16 mouse cellular contexts compared by ENCODE assay signal in the genomic region with DNA sequence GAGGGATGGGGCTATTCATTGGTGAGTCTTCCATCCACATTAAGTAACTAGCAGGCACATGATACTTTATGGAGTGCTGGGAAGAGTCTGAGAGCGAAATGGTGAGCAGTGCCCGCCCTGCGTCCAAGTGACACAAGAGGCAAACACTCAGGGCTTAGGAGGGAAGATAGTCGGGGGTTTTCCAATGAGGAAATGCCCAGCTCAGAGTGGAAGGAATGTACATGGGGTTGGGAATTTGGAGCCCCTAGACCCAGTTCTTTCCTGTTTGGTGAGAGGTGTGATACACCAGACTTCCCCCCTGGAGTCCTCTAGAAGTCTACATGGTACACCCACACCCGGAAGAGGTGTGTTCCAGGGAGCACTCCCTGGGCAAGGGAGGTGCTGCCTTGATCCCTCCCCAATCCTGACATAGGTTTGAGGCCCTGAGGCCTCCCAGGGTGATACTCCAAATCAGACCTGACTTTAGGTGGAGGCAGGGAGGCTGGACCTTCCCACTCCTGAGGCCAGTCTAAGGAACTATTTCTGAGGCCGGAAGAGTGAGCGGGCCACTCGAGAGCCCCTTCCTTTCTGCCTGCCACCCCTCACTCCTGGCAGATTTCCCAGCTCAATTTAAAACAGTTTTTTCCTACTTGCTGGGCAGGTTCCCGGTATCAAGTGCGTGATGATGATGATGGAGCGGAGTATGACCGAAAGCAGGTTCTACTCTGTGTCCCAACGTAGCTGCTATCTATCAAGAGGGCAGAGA. TPM values are rescaled to one million over a fixed set of nuclear protein-coding genes. Genes with fewer than 3 reads are reported as not detected.
A peak's percentile ranks its signal among the peaks of the same experiment; 100 is the strongest.
DNase-seq lines count a peak whose midpoint lies in the region; ATAC-seq and TF ChIP-seq lines count a peak whose summit lies in the region.
"Had no signal": no experiment of that assay in that cellular context is flagged by ENCODE, and none has a peak within 500 bp of the region (broad histone marks: within the 10 kb centered on the region; RNA-seq: fewer than 3 reads in every experiment).

No protein-coding gene starts in this region.

- no peak overlapping the region for H3K27ac ChIP-seq in forebrain, embryonic 14.5 days (ENCODE audit: low read depth, low read length)
- no peak overlapping the region for H3K27ac ChIP-seq in forebrain, embryonic 11.5 days (ENCODE audit: low read depth, low read length)
- H3K27ac ChIP-seq in liver, adult 2 months (replicated peaks; ENCODE audit: insufficient read depth, low read depth, low read length): peak overlapping the region; percentile 99
- no peak overlapping the region for H3K27ac ChIP-seq in embryonic facial prominence, embryonic 10.5 days (replicated peaks)
- peak overlapping the region; percentile 68 for H3K27ac ChIP-seq in limb, embryonic 15.5 days
- H3K27ac ChIP-seq: hindbrain, embryonic 15.5 days; layer of hippocampus, adult 2 months; midbrain, embryonic 12.5 days; neural tube, embryonic 15.5 days had no signal

- no peak overlapping the region for H3K4me3 ChIP-seq in forebrain, embryonic 14.5 days (ENCODE audit: low read depth, low read length)
- H3K4me3 ChIP-seq in forebrain, embryonic 11.5 days (ENCODE audit: low read depth, low read length): no peak overlapping the region
- H3K4me3 ChIP-seq in liver, adult 2 months (ENCODE audit: insufficient read depth, low read depth, low read length): no peak overlapping the region
- H3K4me3 ChIP-seq in embryonic facial prominence, embryonic 10.5 days: peak overlapping the region; percentile 76; the same call in 1 of the 2 replicates
- H3K4me3 ChIP-seq in limb, embryonic 15.5 days: no peak overlapping the region
- H3K4me3 ChIP-seq: erythroblast, embryonic 14.5 days; hindbrain, embryonic 15.5 days; layer of hippocampus, adult 2 months; midbrain, embryonic 12.5 days; neural tube, embryonic 15.5 days had no signal

- TF ChIP-seq POLR2A in liver, adult 2 months (IDR thresholded peaks at IDR 0.05; ENCODE audit: extremely low read depth, insufficient read depth, low read length): no peak

- no peak for TF ChIP-seq CTCF in liver, adult 2 months (IDR thresholded peaks at IDR 0.05; ENCODE audit: low read depth, low read length)

- H3K27me3 ChIP-seq in forebrain, embryonic 14.5 days (replicated peaks; ENCODE audit: control insufficient read depth, insufficient read depth, low read length): no peaks in the 10 kb centered on the region
- no peaks in the 10 kb centered on the region for H3K27me3 ChIP-seq in forebrain, embryonic 11.5 days (ENCODE audit: control insufficient read depth, insufficient read depth, low read length)
- no peaks in the 10 kb centered on the region for H3K27me3 ChIP-seq in liver, adult 2 months (ENCODE audit: control insufficient read depth, insufficient read depth, low read length)
- no peaks in the 10 kb centered on the region for H3K27me3 ChIP-seq in embryonic facial prominence, embryonic 10.5 days (replicated peaks; ENCODE audit: low read depth, poor library complexity, severe bottlenecking)
- no peaks in the 10 kb centered on the region for H3K27me3 ChIP-seq in limb, embryonic 15.5 days
- H3K27me3 ChIP-seq: hindbrain, embryonic 15.5 days; neural tube, embryonic 15.5 days had no signal

- peaks cover 60% of the 10 kb centered on the region for H3K79me2 ChIP-seq in liver, adult 2 months (ENCODE audit: control insufficient read depth, insufficient read depth, low read length)

- H3K9me3 ChIP-seq in forebrain, embryonic 14.5 days (replicated peaks; ENCODE audit: control insufficient read depth, low read length): no peaks in the 10 kb centered on the region
- H3K9me3 ChIP-seq in forebrain, embryonic 11.5 days (ENCODE audit: control insufficient read depth, low read length): no peaks in the 10 kb centered on the region
- H3K9me3 ChIP-seq in embryonic facial prominence, embryonic 10.5 days: no peaks in the 10 kb centered on the region
- no peaks in the 10 kb centered on the region for H3K9me3 ChIP-seq in limb, embryonic 15.5 days
- H3K9me3 ChIP-seq: hindbrain, embryonic 15.5 days; midbrain, embryonic 12.5 days; neural tube, embryonic 15.5 days had no signal

- no peak for DNase-seq in forebrain, embryonic 14.5 days (ENCODE audit: low spot score)
- no peak for DNase-seq in forebrain, embryonic 11.5 days (ENCODE audit: low spot score)
- DNase-seq in liver, adult 2 months (ENCODE audit: extremely low read depth, low read depth, low spot score): no peak
- DNase-seq in liver: no peak
- no peak for DNase-seq in embryonic facial prominence, embryonic 10.5 days (ENCODE audit: low spot score)
- DNase-seq in left cerebral cortex, adult 18-20 months (ENCODE audit: low spot score in 2 of 2): no peak
- no peak for DNase-seq in right cerebral cortex, postnatal 4 days
- DNase-seq: adrenal gland, postnatal 25 days; gastrocnemius, postnatal 14 days; thymus, postnatal 25 days had no signal

- no peak for ATAC-seq in forebrain, embryonic 14.5 days
- no peak for ATAC-seq in forebrain, embryonic 11.5 days (replicated peaks; ENCODE audit: low FRiP score)
- ATAC-seq in limb, embryonic 15.5 days (ENCODE audit: insufficient number of reproducible peaks, low FRiP score, low TSS enrichment, low read depth): no peak

- no peaks in the 10 kb centered on the region for H3K36me3 ChIP-seq in forebrain, embryonic 14.5 days (ENCODE audit: control insufficient read depth, insufficient read depth, low read length)
- H3K36me3 ChIP-seq in forebrain, embryonic 11.5 days (ENCODE audit: control insufficient read depth, insufficient read depth, low read length): no peaks in the 10 kb centered on the region
- H3K36me3 ChIP-seq in liver, adult 2 months (ENCODE audit: control insufficient read depth, insufficient read depth, low read length): no peaks in the 10 kb centered on the region
- H3K36me3 ChIP-seq in embryonic facial prominence, embryonic 10.5 days (replicated peaks): peaks cover 32% of the 10 kb centered on the region
- H3K36me3 ChIP-seq in limb, embryonic 15.5 days: no peaks in the 10 kb centered on the region
- H3K36me3 ChIP-seq: hindbrain, embryonic 15.5 days; midbrain, embryonic 12.5 days; neural tube, embryonic 15.5 days had no signal

- H3K9ac ChIP-seq in forebrain, embryonic 14.5 days (ENCODE audit: low read length): no peak overlapping the region
- no peak overlapping the region for H3K9ac ChIP-seq in forebrain, embryonic 11.5 days (ENCODE audit: low read length)
- H3K9ac ChIP-seq in liver, adult 2 months (ENCODE audit: low read depth, low read length): 0 out of 2 replicates have a peak overlapping the region, but pooled peaks have one; percentile 4
- H3K9ac ChIP-seq in limb, embryonic 15.5 days: no peak overlapping the region
- H3K9ac ChIP-seq: hindbrain, embryonic 15.5 days; midbrain, embryonic 12.5 days had no signal

- WGBS in forebrain, embryonic 14.5 days: 61% methylated on average over 13 of the region's 13 CpGs
- whole genome bisulfite sequencing in forebrain, embryonic 11.5 days: 88% methylated on average over 13 of the region's 13 CpGs
- 71% methylated on average over 13 of the region's 13 CpGs for WGBS in liver, adult 2 months
- 85% methylated on average over 13 of the region's 13 CpGs for WGBS in embryonic facial prominence, embryonic 10.5 days
- 55% methylated on average over 13 of the region's 13 CpGs for WGBS in limb, embryonic 15.5 days

- H3K4me1 ChIP-seq in forebrain, embryonic 14.5 days (ENCODE audit: control insufficient read depth, insufficient read depth, low read length): peaks cover 74% of the 10 kb centered on the region
- peaks cover 56% of the 10 kb centered on the region for H3K4me1 ChIP-seq in forebrain, embryonic 11.5 days (replicated peaks; ENCODE audit: control insufficient read depth, insufficient read depth, low read length)
- peaks cover 56% of the 10 kb centered on the region for H3K4me1 ChIP-seq in liver, adult 2 months (ENCODE audit: control insufficient read depth, insufficient read depth, low read length)
- peaks cover 91% of the 10 kb centered on the region for H3K4me1 ChIP-seq in embryonic facial prominence, embryonic 10.5 days
- peaks cover 85% of the 10 kb centered on the region for H3K4me1 ChIP-seq in limb, embryonic 15.5 days

- peak overlapping the region; percentile 67; the same call in 1 of the 2 replicates for H3K4me2 ChIP-seq in forebrain, embryonic 14.5 days (ENCODE audit: low read length)
- H3K4me2 ChIP-seq in forebrain, embryonic 11.5 days (ENCODE audit: low read depth, low read length, severe bottlenecking): no peak overlapping the region
- H3K4me2 ChIP-seq in limb, embryonic 15.5 days: no peak overlapping the region
- H3K4me2 ChIP-seq: neural tube, embryonic 15.5 days had no signal

RNA-seq across cellular contexts. Expression of a gene that starts 5.0 kb away (rescaled TPM):
- 101 TPM in 2 replicates for polyA plus RNA-seq in forebrain, embryonic 14.5 days (2014; fragmentation: Nextera tagmentation; extraction: Ambion mirVana)
- 162 and 176 TPM in 2 replicates for polyA plus RNA-seq in forebrain, embryonic 11.5 days (2014; fragmentation: Nextera tagmentation; extraction: Ambion mirVana)
- total RNA-seq in liver, adult 2 months (2014; rRNA removed): 80.0 and 111 TPM in 2 replicates
- polyA plus RNA-seq in liver, adult 2 months (2012; rRNA removed): 189 and 199 TPM in 2 replicates
- polyA plus RNA-seq in embryonic facial prominence, embryonic 10.5 days (2016; fragmentation: Nextera tagmentation; extraction: Ambion mirVana): 146 and 152 TPM in 2 replicates
- 144 and 149 TPM in 2 replicates for polyA plus RNA-seq in limb, embryonic 15.5 days (2015; fragmentation: Nextera tagmentation; extraction: Ambion mirVana)
- 10 to 100 TPM; 47.3 to 54.9 TPM for total RNA-seq in left cerebral cortex, adult 18-20 months (2021)

RNA-seq across cellular contexts. Expression of a gene that starts 20.7 kb away (rescaled TPM):
- polyA plus RNA-seq in forebrain, embryonic 14.5 days (2014; fragmentation: Nextera tagmentation; extraction: Ambion mirVana): 39.0 and 49.2 TPM in 2 replicates
- 26.7 and 27.5 TPM in 2 replicates for polyA plus RNA-seq in forebrain, embryonic 11.5 days (2014; fragmentation: Nextera tagmentation; extraction: Ambion mirVana)
- 2.8 and 3.4 TPM in 2 replicates for total RNA-seq in liver, adult 2 months (2014; rRNA removed)
- polyA plus RNA-seq in liver, adult 2 months (2012; rRNA removed): 8.4 and 10.0 TPM in 2 replicates
- 26.1 and 29.1 TPM in 2 replicates for polyA plus RNA-seq in embryonic facial prominence, embryonic 10.5 days (2016; fragmentation: Nextera tagmentation; extraction: Ambion mirVana)
- polyA plus RNA-seq in limb, embryonic 15.5 days (2015; fragmentation: Nextera tagmentation; extraction: Ambion mirVana): 12.4 and 13.0 TPM in 2 replicates
- 10 to 100 TPM; 45.9 to 52.9 TPM for total RNA-seq in left cerebral cortex, adult 18-20 months (2021)

RNA-seq across cellular contexts. Expression of a gene that starts 26.2 kb away (rescaled TPM):
- polyA plus RNA-seq in forebrain, embryonic 14.5 days (2014; fragmentation: Nextera tagmentation; extraction: Ambion mirVana): 28.1 and 30.1 TPM in 2 replicates
- polyA plus RNA-seq in forebrain, embryonic 11.5 days (2014; fragmentation: Nextera tagmentation; extraction: Ambion mirVana): 43.2 and 47.6 TPM in 2 replicates
- total RNA-seq in liver, adult 2 months (2014; rRNA removed): 0.74 and 1.1 TPM in 2 replicates
- polyA plus RNA-seq in liver, adult 2 months (2012; rRNA removed): 1.1 and 1.3 TPM in 2 replicates
- 16.1 and 20.6 TPM in 2 replicates for polyA plus RNA-seq in embryonic facial prominence, embryonic 10.5 days (2016; fragmentation: Nextera tagmentation; extraction: Ambion mirVana)
- polyA plus RNA-seq in limb, embryonic 15.5 days (2015; fragmentation: Nextera tagmentation; extraction: Ambion mirVana): 7.8 and 8.3 TPM in 2 replicates
- 10 to 100 TPM; 49.1 to 55.1 TPM for total RNA-seq in left cerebral cortex, adult 18-20 months (2021)
- polyA plus RNA-seq: erythroblast, embryonic 14.5 days had no signal

RNA-seq across cellular contexts. Expression of a gene that starts 35.1 kb away (rescaled TPM):
- 4.8 and 5.1 TPM in 2 replicates for polyA plus RNA-seq in forebrain, embryonic 14.5 days (2014; fragmentation: Nextera tagmentation; extraction: Ambion mirVana)
- polyA plus RNA-seq in forebrain, embryonic 11.5 days (2014; fragmentation: Nextera tagmentation; extraction: Ambion mirVana): 26.9 and 29.8 TPM in 2 replicates
- 2.4 and 3.3 TPM in 2 replicates for total RNA-seq in liver, adult 2 months (2014; rRNA removed)
- polyA plus RNA-seq in liver, adult 2 months (2012; rRNA removed): 1.6 and 2.1 TPM in 2 replicates
- polyA plus RNA-seq in embryonic facial prominence, embryonic 10.5 days (2016; fragmentation: Nextera tagmentation; extraction: Ambion mirVana): 16.6 and 19.6 TPM in 2 replicates
- polyA plus RNA-seq in limb, embryonic 15.5 days (2015; fragmentation: Nextera tagmentation; extraction: Ambion mirVana): 7.1 and 15.4 TPM in 2 replicates
- 1 to 10 TPM; 7.4 to 9.2 TPM for total RNA-seq in left cerebral cortex, adult 18-20 months (2021)

RNA-seq across cellular contexts. Expression of a gene that starts 35.8 kb away (rescaled TPM):
- polyA plus RNA-seq in forebrain, embryonic 14.5 days (2014; fragmentation: Nextera tagmentation; extraction: Ambion mirVana): 69.4 and 77.1 TPM in 2 replicates
- polyA plus RNA-seq in forebrain, embryonic 11.5 days (2014; fragmentation: Nextera tagmentation; extraction: Ambion mirVana): 45.1 and 49.2 TPM in 2 replicates
- 43.9 and 57.5 TPM in 2 replicates for total RNA-seq in liver, adult 2 months (2014; rRNA removed)
- 115 and 143 TPM in 2 replicates for polyA plus RNA-seq in liver, adult 2 months (2012; rRNA removed)
- polyA plus RNA-seq in embryonic facial prominence, embryonic 10.5 days (2016; fragmentation: Nextera tagmentation; extraction: Ambion mirVana): 23.8 and 26.8 TPM in 2 replicates
- polyA plus RNA-seq in limb, embryonic 15.5 days (2015; fragmentation: Nextera tagmentation; extraction: Ambion mirVana): 24.5 and 25.0 TPM in 2 replicates
- total RNA-seq in left cerebral cortex, adult 18-20 months (2021): 100 to 1,000 TPM; 155 to 157 TPM

Comparison
In these comparisons a context has a peak if more than half of its experiments do, and no peak if none do; other contexts are left out.
1. H3K27ac ChIP-seq: peak in liver, adult 2 months (single experiment) and limb, embryonic 15.5 days (single experiment); none in forebrain, embryonic 14.5 days (single experiment), forebrain, embryonic 11.5 days (single experiment) and embryonic facial prominence, embryonic 10.5 days (single experiment).